In genomic region chr17:14917866-14918265, GRCm38 (mm10) we compare ENCODE assay signal across 16 mouse cellular contexts.
"Had no signal": no experiment of that assay in that cellular context is flagged by ENCODE, and none has a peak within 500 bp of the region (broad histone marks: within the 10 kb centered on the region; RNA-seq: fewer than 3 reads in every experiment).

No protein-coding gene starts in this region.

- H3K27ac ChIP-seq: liver, embryonic 14.5 days; lung, embryonic 15.5 days; midbrain, embryonic 10.5 days; stomach, embryonic 15.5 days had no signal

- H3K36me3 ChIP-seq: lung, embryonic 15.5 days; midbrain, embryonic 10.5 days; stomach, embryonic 15.5 days had no signal

- H3K27me3 ChIP-seq: stomach, embryonic 15.5 days had no signal

- H3K4me3 ChIP-seq: lung, embryonic 15.5 days; megakaryocyte, embryonic 14.5 days; midbrain, embryonic 10.5 days; stomach, embryonic 15.5 days had no signal

- H3K9me3 ChIP-seq: lung, embryonic 15.5 days; megakaryocyte, embryonic 14.5 days; midbrain, embryonic 10.5 days; stomach, embryonic 15.5 days had no signal

- H3K4me1 ChIP-seq: lung, embryonic 15.5 days; midbrain, embryonic 10.5 days; stomach, embryonic 15.5 days had no signal

- DNase-seq: kidney, adult 9 months; kidney, postnatal 14 days; kidney, postnatal 4 days; lung, adult 18-20 months; lung, postnatal 10 days; lung, postnatal 36 days; midbrain, embryonic 14.5 days; right cerebral cortex, postnatal 14 days; spleen, adult 18-20 months; thymus, adult 18-20 months; thymus, postnatal 36 days had no signal
